Mouse (Mus musculus) heart, embryonic 14.5 days (tissue): ENCODE results near the gene Mdh1b. TPM values are rescaled to one million over a fixed set of nuclear protein-coding genes. Genes with fewer than 3 reads are reported as not detected.

Experiments used
- ATAC-seq: fragments of 200-750 bp; cut with Nextera tagmentation; 2 replicates; pipeline ENCODE4 v1.8.0; 2017; ENCODE audit warnings: low read depth, moderate TSS enrichment; ENCODE audit not compliant: insufficient number of reproducible peaks, insufficient read depth, low FRiP score
- H3K27ac ChIP-seq, 2 experiments: fragments of 200-500 bp in 1 of 2; fragments of 300-500 bp in 1 of 2; sonication (generic) in 1 of 2; replicated peaks in 1 of 2; 2 replicates each; pipeline ENCODE4 v1.5.1; 2012 to 2014; ENCODE audit warnings: low read depth in 2 of 2, low read length in 2 of 2, control low read depth in 1 of 2, mild to moderate bottlenecking in 1 of 2, mixed read lengths in 1 of 2; ENCODE audit not compliant: control insufficient read depth in 1 of 2, insufficient read depth in 1 of 2
- H3K27me3 ChIP-seq: fragments of 300-500 bp; sonication (generic); 2 replicates; pipeline ENCODE4 v1.6.1; 2014; ENCODE audit warnings: mild to moderate bottlenecking, low read length, control low read depth; ENCODE audit not compliant: control insufficient read depth, insufficient read depth
- H3K36me3 ChIP-seq: fragments of 300-500 bp; sonication (generic); 2 replicates; pipeline ENCODE4 v1.6.1; 2014; ENCODE audit warnings: mild to moderate bottlenecking, control low read depth, low read length, mixed read lengths; ENCODE audit not compliant: control insufficient read depth, insufficient read depth
- H3K4me1 ChIP-seq, 2 experiments: fragments of 200-500 bp in 1 of 2; fragments of 300-500 bp in 1 of 2; sonication (generic) in 1 of 2; 2 replicates each; pipeline ENCODE4 v1.6.1; 2012 to 2014; ENCODE audit warnings: low read length in 2 of 2, control low read depth in 1 of 2, mixed read lengths in 1 of 2; ENCODE audit not compliant: control insufficient read depth in 2 of 2, insufficient read depth in 2 of 2
- H3K4me2 ChIP-seq: fragments of 300-500 bp; sonication (generic); 2 replicates; pipeline ENCODE4 v1.6.1; 2014; ENCODE audit warnings: mild to moderate bottlenecking, low read length
- H3K4me3 ChIP-seq, 2 experiments: fragments of 200-500 bp in 1 of 2; fragments of 300-500 bp in 1 of 2; sonication (generic) in 1 of 2; 2 replicates each; pipeline ENCODE4 v1.5.1; 2012 to 2014; ENCODE audit warnings: low read length in 2 of 2, mild to moderate bottlenecking in 2 of 2, control low read depth in 1 of 2, low read depth in 1 of 2, moderate library complexity in 1 of 2; ENCODE audit not compliant: control insufficient read depth in 1 of 2, insufficient read depth in 1 of 2
- H3K9ac ChIP-seq: fragments of 300-500 bp; sonication (generic); 2 replicates; pipeline ENCODE4 v1.6.1; 2014; ENCODE audit warnings: mild to moderate bottlenecking, low read length
- H3K9me3 ChIP-seq: fragments of 300-500 bp; sonication (generic); 2 replicates; pipeline ENCODE4 v1.6.1; 2016; ENCODE audit warnings: low read length, control low read depth; ENCODE audit not compliant: control insufficient read depth
- WGBS: fragments of 180-500 bp; shearing (Covaris S2); extraction: QIAGEN DNeasy Blood & Tissue Kit; methylation state at CpG from one replicate; pipeline ENCODE4 v1.1.7; 2014; 5-methylcytosine and 5-hydroxymethylcytosine counted together
- polyA plus RNA-seq: library from polyadenylated mRNA; unstranded; fragments of >200 nt; fragmentation: Nextera tagmentation; extraction: Ambion mirVana; gene quantifications from 2 replicates; pipeline ENCODE4 v1.2.1, GENCODE M21; 2014

The Mdh1b gene
- polyA plus RNA-seq, 1 experiment from 2014 or later: not detected

- Histone ChIP-seq H3K9me3 (no peaks in the 10 kb centered on the region), H3K9ac (no peak overlapping the region), H3K27me3 (no peaks in the 10 kb centered on the region), H3K27ac (no peak overlapping the region), H3K36me3 (no peaks in the 10 kb centered on the region), H3K4me2 (no peak overlapping the region), H3K4me3 (no peak overlapping the region), H3K4me1 (no peaks in the 10 kb centered on the region)
- WGBS: 56% methylated on average over 3 of the region's 3 CpGs
- no peak for ATAC-seq
These were observed 33.3 kb downstream of the Mdh1b start for GRCm38 (mm10) chr1:63696861-63697260.

- Histone ChIP-seq H3K4me2 (no peak within 1 kb of the TSS), H3K9ac (no peak within 1 kb of the TSS), H3K27ac (no peak within 1 kb of the TSS), H3K27me3 (no peaks in the 10 kb centered on the region), H3K4me1 (no peaks in the 10 kb centered on the region), H3K36me3 (no peaks in the 10 kb centered on the region), H3K9me3 (no peaks in the 10 kb centered on the region), H3K4me3 (no peak within 1 kb of the TSS)
- WGBS: 75% methylated on average over 4 of the region's 4 CpGs
- no peak for ATAC-seq
These were observed 43.3 kb downstream of the Mdh1b start, which contains the start of gene Dytn for GRCm38 (mm10) chr1:63686827-63687226. Dytn (minus strand) TSS chr1:63686927.

GRCm38 (mm10) chr1:63675975-63676374 is 54.1 kb downstream of the Mdh1b start:
- Histone ChIP-seq H3K4me3 (no peak overlapping the region), H3K9ac (no peak overlapping the region), H3K36me3 (no peaks in the 10 kb centered on the region), H3K27ac (no peak overlapping the region), H3K27me3 (0 out of 2 replicates have a peak, but pooled peaks cover 5% of the 10 kb centered on the region), H3K4me1 (no peaks in the 10 kb centered on the region), H3K4me2 (no peak overlapping the region), H3K9me3 (no peaks in the 10 kb centered on the region)
- no peak for ATAC-seq
- WGBS: 85% methylated on average over 3 of the region's 3 CpGs

- no peak overlapping the region for H3K4me3 ChIP-seq
- no peak for ATAC-seq
- no peaks in the 10 kb centered on the region for H3K36me3 ChIP-seq
- 13% methylated on average over 3 of the region's 3 CpGs for WGBS
- peaks cover 10% of the 10 kb centered on the region for H3K27me3 ChIP-seq
- H3K4me1 ChIP-seq: no peaks in the 10 kb centered on the region
- no peaks in the 10 kb centered on the region for H3K9me3 ChIP-seq
- no peak overlapping the region for H3K9ac ChIP-seq
- peak overlapping the region; percentile 27 for H3K4me2 ChIP-seq
- H3K27ac ChIP-seq: no peak overlapping the region
These were observed 61.3 kb downstream of the Mdh1b start for GRCm38 (mm10) chr1:63668852-63669160.

GRCm38 (mm10) chr1:63667949-63668851 is 61.9 kb downstream of the Mdh1b start:
- Histone ChIP-seq H3K4me1 (no peaks in the 10 kb centered on the region), H3K9me3 (no peaks in the 10 kb centered on the region), H3K27ac (no peak overlapping the region), H3K4me2 (peak overlapping the region; percentile 27), H3K27me3 (peaks cover 10% of the 10 kb centered on the region), H3K9ac (no peak overlapping the region), H3K4me3 (no peak overlapping the region), H3K36me3 (no peaks in the 10 kb centered on the region)
- 21% methylated on average over 13 of the region's 13 CpGs for WGBS
- ATAC-seq: no peak

GRCm38 (mm10) chr1:63667201-63667948 is 62.7 kb downstream of the Mdh1b start:
- Histone ChIP-seq H3K36me3 (no peaks in the 10 kb centered on the region), H3K27me3 (peaks cover 10% of the 10 kb centered on the region), H3K4me3 (no peak overlapping the region), H3K4me2 (no peak overlapping the region), H3K9ac (no peak overlapping the region), H3K27ac (no peak overlapping the region), H3K4me1 (no peaks in the 10 kb centered on the region), H3K9me3 (no peaks in the 10 kb centered on the region)
- ATAC-seq: no peak
- 35% methylated on average over 9 of the region's 9 CpGs for WGBS

DNA sequence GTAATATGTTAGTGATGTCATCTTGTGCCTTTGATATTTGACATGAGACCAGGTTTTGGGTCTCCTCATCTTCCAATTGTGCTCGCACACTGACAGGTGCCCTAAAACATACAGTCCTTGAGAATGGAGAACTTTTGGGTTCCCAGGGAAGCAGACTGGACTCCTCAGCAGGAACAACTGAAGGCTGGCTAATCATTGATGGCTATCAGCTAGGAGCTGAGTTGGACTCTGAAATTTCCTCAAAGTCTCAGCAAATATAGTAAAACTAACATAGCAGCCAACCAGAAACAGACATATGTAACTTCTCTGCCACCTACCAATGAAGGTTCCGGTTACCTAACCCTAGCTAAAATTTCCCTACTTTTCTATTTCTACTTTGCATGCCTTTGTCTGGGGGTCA is 64.0 kb downstream of the Mdh1b start:
- Histone ChIP-seq H3K27me3 (peaks cover 10% of the 10 kb centered on the region), H3K27ac (no peak overlapping the region), H3K9ac (no peak overlapping the region), H3K4me3 (no peak overlapping the region), H3K4me1 (no peaks in the 10 kb centered on the region), H3K9me3 (no peaks in the 10 kb centered on the region), H3K36me3 (no peaks in the 10 kb centered on the region), H3K4me2 (no peak overlapping the region)
- 82% methylated on average over 2 of the region's 2 CpGs for whole genome bisulfite sequencing
- no peak for ATAC-seq
